Mouse (Mus musculus): Measurements from ENCODE around the gene Ece2. TPM values are rescaled to one million over a fixed set of nuclear protein-coding genes. Genes with fewer than 3 reads are reported as not detected.

The Ece2 gene
- total and polyA plus RNA-seq, 2 experiments from 2014 or later = 16.0 to 24.6 TPM

- H3K9me3 ChIP-seq (ENCODE audit: low read length) = no peaks in the 10 kb centered on the region
- peak overlapping the region; percentile 42 for H3K4me3 ChIP-seq (ENCODE audit: low read length)
- H3K27me3 ChIP-seq (ENCODE audit: insufficient read depth, low read length) = no peaks in the 10 kb centered on the region
- H3K36me3 ChIP-seq (ENCODE audit: insufficient read depth, low read length) = peaks cover 16% of the 10 kb centered on the region
- peak overlapping the region; percentile 75 for H3K4me2 ChIP-seq (ENCODE audit: low read depth, low read length)
- peak; percentile 84 for ATAC-seq
- DNase-seq (ENCODE audit: low spot score) = peak; percentile 97
- peak overlapping the region; percentile 65 for H3K9ac ChIP-seq (replicated peaks; ENCODE audit: low read length)
- under 1% methylated on average over 46 of the region's 46 CpGs for WGBS
- peaks cover 11% of the 10 kb centered on the region for H3K4me1 ChIP-seq (ENCODE audit: insufficient read depth, low read length)
- no peak for TF ChIP-seq CTCF (IDR thresholded peaks at IDR 0.05; ENCODE audit: low read depth)
- peak overlapping the region; percentile 84 for H3K27ac ChIP-seq
These were observed 66.1 kb downstream of the Ece2 start for GRCm38 (mm10) chr16:20695622-20696323.

MicroRNAs within 50 kb of the gene (microRNA counts, 519-probe panel; counts per million panel counts)
- 3,329 counts per million, percentile 55 among the panel's probes with 10 or more counts for microRNA mmu-miR-1224

Small RNA genes within 50 kb of the gene (microRNA-seq; reads per million reads assigned to microRNA genes)
- 151 to 166 reads per million in 2 experiments for gene Mir1224

Other genes with a start within 250 kb of the Ece2 start
- 72.7 and 80.1 TPM in 2 replicates for gene Abcc5, start 203.4 kb upstream of the Ece2 start, total RNA-seq (2014; rRNA removed)
- 80.4 and 81.0 TPM in 2 replicates for gene Abcc5, start 203.4 kb upstream of the Ece2 start, polyA plus RNA-seq (2015; fragmentation: Nextera tagmentation; extraction: Ambion mirVana)
- gene Eif2b5, start 131.0 kb upstream of the Ece2 start, total RNA-seq (2014; rRNA removed) = 102 and 109 TPM in 2 replicates
- 80.9 and 81.4 TPM in 2 replicates for gene Eif2b5, start 131.0 kb upstream of the Ece2 start, polyA plus RNA-seq (2015; fragmentation: Nextera tagmentation; extraction: Ambion mirVana)
- gene Dvl3, start 112.8 kb upstream of the Ece2 start, total RNA-seq (2014; rRNA removed) = 44.3 and 48.6 TPM in 2 replicates
- 22.3 and 25.7 TPM in 2 replicates for gene Dvl3, start 112.8 kb upstream of the Ece2 start, polyA plus RNA-seq (2015; fragmentation: Nextera tagmentation; extraction: Ambion mirVana)
- gene Ap2m1, start 94.3 kb upstream of the Ece2 start, total RNA-seq (2014; rRNA removed) = 966 and 1,021 TPM in 2 replicates
- 1,289 and 1,346 TPM in 2 replicates for gene Ap2m1, start 94.3 kb upstream of the Ece2 start, polyA plus RNA-seq (2015; fragmentation: Nextera tagmentation; extraction: Ambion mirVana)
- 42.1 and 63.4 TPM in 2 replicates for gene Abcf3, start 81.3 kb upstream of the Ece2 start, total RNA-seq (2014; rRNA removed)
- gene Abcf3, start 81.3 kb upstream of the Ece2 start, polyA plus RNA-seq (2015; fragmentation: Nextera tagmentation; extraction: Ambion mirVana) = 67.5 and 73.2 TPM in 2 replicates
- 49.9 and 60.2 TPM in 2 replicates for gene Vwa5b2, start 40.4 kb upstream of the Ece2 start, total RNA-seq (2014; rRNA removed)
- gene Vwa5b2, start 40.4 kb upstream of the Ece2 start, polyA plus RNA-seq (2015; fragmentation: Nextera tagmentation; extraction: Ambion mirVana) = 32.6 and 32.8 TPM in 2 replicates
- gene Eef1akmt4, start 18.2 kb upstream of the Ece2 start, total RNA-seq (2014; rRNA removed) = 6.0 and 6.4 TPM in 2 replicates
- 5.6 and 6.5 TPM in 2 replicates for gene Eef1akmt4, start 18.2 kb upstream of the Ece2 start, polyA plus RNA-seq (2015; fragmentation: Nextera tagmentation; extraction: Ambion mirVana)
- gene Gm49333, start 18.2 kb upstream of the Ece2 start, total RNA-seq (2014; rRNA removed) = 0.54 TPM in 1 of 2 replicates, not detected in the other
- gene Gm49333, start 18.2 kb upstream of the Ece2 start, polyA plus RNA-seq (2015; fragmentation: Nextera tagmentation; extraction: Ambion mirVana) = not detected in 2 replicates
- gene Alg3, start 18.1 kb upstream of the Ece2 start, total RNA-seq (2014; rRNA removed) = 34.8 and 38.9 TPM in 2 replicates
- 35.5 and 36.5 TPM in 2 replicates for gene Alg3, start 18.1 kb upstream of the Ece2 start, polyA plus RNA-seq (2015; fragmentation: Nextera tagmentation; extraction: Ambion mirVana)
- 70.2 and 82.9 TPM in 2 replicates for gene Camk2n2, start 8.5 kb upstream of the Ece2 start, total RNA-seq (2014; rRNA removed)
- gene Camk2n2, start 8.5 kb upstream of the Ece2 start, polyA plus RNA-seq (2015; fragmentation: Nextera tagmentation; extraction: Ambion mirVana) = 84.7 and 85.7 TPM in 2 replicates
- gene Psmd2, start 21.8 kb downstream of the Ece2 start, total RNA-seq (2014; rRNA removed) = 192 and 196 TPM in 2 replicates
- gene Psmd2, start 21.8 kb downstream of the Ece2 start, polyA plus RNA-seq (2015; fragmentation: Nextera tagmentation; extraction: Ambion mirVana) = 308 and 314 TPM in 2 replicates
- gene Eif4g1, start 38.5 kb downstream of the Ece2 start, total RNA-seq (2014; rRNA removed) = 424 and 428 TPM in 2 replicates
- gene Eif4g1, start 38.5 kb downstream of the Ece2 start, polyA plus RNA-seq (2015; fragmentation: Nextera tagmentation; extraction: Ambion mirVana) = 115 and 124 TPM in 2 replicates
- gene Fam131a, start 63.4 kb downstream of the Ece2 start, total RNA-seq (2014; rRNA removed) = 130 and 147 TPM in 2 replicates
- 49.0 and 55.4 TPM in 2 replicates for gene Fam131a, start 63.4 kb downstream of the Ece2 start, polyA plus RNA-seq (2015; fragmentation: Nextera tagmentation; extraction: Ambion mirVana)
- 25.5 and 29.2 TPM in 2 replicates for gene Polr2h, start 87.8 kb downstream of the Ece2 start, total RNA-seq (2014; rRNA removed)
- gene Polr2h, start 87.8 kb downstream of the Ece2 start, polyA plus RNA-seq (2015; fragmentation: Nextera tagmentation; extraction: Ambion mirVana) = 88.6 and 90.8 TPM in 2 replicates
- 57.0 and 74.6 TPM in 2 replicates for gene Clcn2, start 87.9 kb downstream of the Ece2 start, total RNA-seq (2014; rRNA removed)
- gene Clcn2, start 87.9 kb downstream of the Ece2 start, polyA plus RNA-seq (2015; fragmentation: Nextera tagmentation; extraction: Ambion mirVana) = 18.5 and 21.2 TPM in 2 replicates
- 32.0 and 35.5 TPM in 2 replicates for gene Chrd, start 103.3 kb downstream of the Ece2 start, total RNA-seq (2014; rRNA removed)
- gene Chrd, start 103.3 kb downstream of the Ece2 start, polyA plus RNA-seq (2015; fragmentation: Nextera tagmentation; extraction: Ambion mirVana) = 6.2 and 7.0 TPM in 2 replicates
- gene Thpo, start 104.7 kb downstream of the Ece2 start, total RNA-seq (2014; rRNA removed) = 1.0 and 1.3 TPM in 2 replicates
- 1.4 and 1.6 TPM in 2 replicates for gene Thpo, start 104.7 kb downstream of the Ece2 start, polyA plus RNA-seq (2015; fragmentation: Nextera tagmentation; extraction: Ambion mirVana)